Mouse (Mus musculus) cerebral cortex, adult 2 months (tissue): ENCODE results near the gene Crybg3.

Source experiments
- WGBS: fragments of 180-500 bp; shearing (Covaris S2); methylation state at CpG from one replicate; pipeline ENCODE4 v1.1.7; 2018; 5-methylcytosine and 5-hydroxymethylcytosine counted together

Crybg3 gene

DNA sequence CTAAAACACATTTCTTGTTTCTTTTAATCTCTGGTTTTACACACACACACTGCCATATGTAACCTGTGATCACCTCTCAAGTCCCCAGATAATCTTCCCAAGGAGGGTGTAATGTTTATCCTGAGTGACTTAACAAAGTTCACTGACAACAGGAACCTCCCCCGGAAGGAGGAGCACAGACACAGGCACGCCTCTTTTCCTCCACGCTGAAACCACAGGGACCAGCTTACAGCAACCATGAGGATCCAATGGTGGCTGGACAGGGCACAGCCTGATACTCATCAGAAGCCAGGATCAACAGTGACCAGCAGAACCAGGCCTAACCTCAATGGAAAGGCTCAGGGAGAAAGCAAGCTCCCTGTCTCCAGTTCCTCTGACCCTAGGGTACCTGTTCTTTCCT lies 68.2 kb downstream of the Crybg3 start:
- 61% methylated on average over 3 of the region's 3 CpGs for WGBS

DNA sequence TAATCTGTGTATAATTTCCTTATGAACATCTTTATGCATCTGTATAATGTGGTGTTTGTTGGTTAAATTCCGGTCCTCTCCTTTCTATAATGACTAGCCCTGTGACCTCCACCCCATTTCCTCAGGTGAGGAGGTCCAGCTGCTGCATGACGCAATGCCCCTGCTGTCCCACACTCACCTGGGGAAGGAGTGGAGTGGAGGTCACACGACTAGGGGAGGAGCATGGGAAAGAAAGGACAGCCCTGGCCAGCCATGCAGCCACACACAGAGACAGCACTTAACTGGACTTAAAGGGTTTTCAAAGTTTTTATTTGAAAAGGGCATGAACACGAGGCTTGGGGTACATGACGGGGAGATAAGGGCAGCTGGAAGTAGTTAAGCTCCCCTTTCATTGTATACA lies 69.5 kb downstream of the Crybg3 start:
- 90% methylated on average over 5 of the region's 5 CpGs for WGBS

DNA sequence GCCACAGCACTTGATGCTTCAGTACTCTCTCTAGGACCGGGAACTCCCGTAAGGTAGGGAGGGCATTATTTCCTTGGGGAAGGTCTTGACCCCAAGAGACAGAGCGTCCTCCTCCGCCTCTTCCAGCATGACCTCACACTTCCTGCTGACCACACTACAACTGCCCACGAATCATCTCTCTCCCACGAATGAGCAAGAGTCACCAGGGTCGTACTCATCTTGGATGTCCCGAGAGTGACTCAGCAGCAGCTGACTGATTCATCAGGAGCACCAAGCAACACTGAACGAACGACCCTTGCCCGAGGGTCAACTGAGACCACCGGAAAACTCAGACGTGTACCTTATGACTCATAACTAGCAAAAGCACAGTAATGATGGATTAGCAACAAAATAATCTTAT lies 71.2 kb downstream of the Crybg3 start:
- WGBS: 91% methylated on average over 13 of the region's 13 CpGs

DNA sequence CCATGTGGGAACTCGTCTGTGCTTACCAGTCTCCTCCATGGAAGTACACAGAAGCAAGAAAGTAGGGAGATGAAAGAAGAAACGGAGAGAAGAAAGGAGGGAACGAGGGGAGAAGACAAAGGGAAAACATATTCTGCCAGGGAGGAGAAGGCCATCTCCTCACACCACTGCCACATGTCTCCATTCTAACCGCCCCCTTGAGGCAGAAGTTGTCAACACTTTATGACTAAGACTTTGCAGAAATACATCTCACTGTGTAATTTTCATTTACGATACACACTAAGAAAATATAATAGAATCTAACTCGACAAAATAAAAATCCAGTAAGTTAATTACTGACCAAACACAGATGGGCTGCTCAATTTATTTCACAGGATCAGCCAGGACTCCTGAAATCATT lies 73.8 kb downstream of the Crybg3 start:
- WGBS: 69% methylated on average over 6 of the region's 6 CpGs

DNA sequence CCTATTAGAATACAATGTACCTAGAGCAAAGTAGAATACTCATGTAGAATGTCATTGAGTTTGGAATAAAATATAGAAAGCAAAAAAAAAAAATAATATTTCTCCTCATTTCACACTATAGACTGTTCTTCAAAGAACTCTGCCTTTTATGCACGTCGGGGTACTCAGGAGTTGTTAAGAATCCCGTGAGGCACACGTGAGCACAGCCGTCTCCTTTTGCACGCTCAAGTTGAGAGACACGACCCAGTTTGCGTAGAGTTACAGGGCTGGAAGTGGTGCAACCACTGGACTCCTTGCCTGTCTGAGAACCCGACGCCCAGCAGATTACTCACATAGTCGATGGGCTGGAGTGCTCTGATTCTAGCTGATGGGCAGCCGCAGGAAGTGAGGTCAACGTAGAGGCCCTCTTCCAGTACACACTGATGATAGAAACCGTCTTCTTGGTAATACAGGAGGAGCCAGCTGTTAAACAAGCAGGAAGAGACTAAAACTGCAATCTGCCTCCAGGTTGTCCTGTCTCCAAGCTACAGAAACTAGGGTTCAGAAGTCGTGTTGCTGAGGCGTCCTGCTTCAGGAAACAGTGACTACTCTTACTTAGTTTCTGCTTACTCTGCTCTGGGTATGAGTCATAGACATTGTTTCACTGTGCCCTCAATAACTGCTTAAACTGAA lies 78.9 kb downstream of the Crybg3 start:
- 90% methylated on average over 16 of the region's 16 CpGs for WGBS

DNA sequence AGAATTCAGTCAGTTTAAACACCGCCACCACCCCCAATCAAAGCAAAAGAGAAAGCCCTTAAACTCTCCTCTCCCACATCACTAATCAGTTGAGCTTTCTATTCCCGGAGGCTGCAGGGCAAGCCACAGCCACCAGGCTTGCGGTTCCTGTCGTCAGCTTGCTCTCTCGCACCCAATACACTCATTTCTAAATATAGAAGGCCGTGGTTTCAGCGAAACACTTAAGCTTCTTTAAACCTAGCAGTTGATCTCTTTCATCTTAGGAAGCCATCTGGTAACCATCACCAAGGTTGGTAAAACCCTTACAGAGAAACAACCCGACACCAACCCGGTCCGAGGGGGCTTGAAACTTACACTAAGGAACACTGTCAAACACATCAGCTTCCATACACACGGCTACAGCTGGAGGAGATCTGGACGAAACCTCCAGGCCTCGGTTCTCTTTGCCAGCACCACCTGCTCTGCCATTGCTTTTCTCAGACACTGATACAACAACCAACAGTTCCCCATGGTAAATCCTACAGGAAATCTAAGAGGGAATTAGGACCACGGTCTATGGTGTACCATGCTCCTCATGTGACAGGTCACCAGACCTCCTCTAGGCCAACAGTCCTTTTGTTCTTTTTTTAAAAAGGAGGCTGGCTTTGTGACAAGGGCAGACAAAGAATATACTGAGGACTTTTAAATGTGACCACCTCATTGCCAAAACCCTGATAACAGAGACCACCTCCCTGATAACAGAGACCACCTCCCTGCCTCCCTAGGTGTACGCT lies 83.1 kb downstream of the Crybg3 start:
- 67% methylated on average over 15 of the region's 15 CpGs for WGBS

DNA sequence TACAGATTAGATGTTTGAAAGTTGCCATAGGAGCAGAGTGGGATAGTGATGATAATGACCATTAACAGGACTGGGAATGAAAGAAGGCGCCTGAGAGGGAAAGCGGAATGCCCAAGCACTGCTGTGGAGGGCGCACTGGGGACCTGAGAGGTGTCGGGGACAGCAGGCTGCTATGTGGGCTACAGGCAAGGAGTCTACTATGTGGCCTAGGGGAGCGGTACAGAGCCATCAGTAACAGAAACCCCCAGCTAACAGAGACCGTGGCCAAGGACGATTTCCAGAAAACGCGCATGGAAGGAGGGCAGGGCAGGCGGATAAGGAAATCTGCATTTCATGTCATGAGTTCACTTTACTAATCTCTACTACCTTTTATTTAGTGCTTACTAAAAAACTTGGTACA lies 83.8 kb downstream of the Crybg3 start:
- 95% methylated on average over 10 of the region's 10 CpGs for WGBS

DNA sequence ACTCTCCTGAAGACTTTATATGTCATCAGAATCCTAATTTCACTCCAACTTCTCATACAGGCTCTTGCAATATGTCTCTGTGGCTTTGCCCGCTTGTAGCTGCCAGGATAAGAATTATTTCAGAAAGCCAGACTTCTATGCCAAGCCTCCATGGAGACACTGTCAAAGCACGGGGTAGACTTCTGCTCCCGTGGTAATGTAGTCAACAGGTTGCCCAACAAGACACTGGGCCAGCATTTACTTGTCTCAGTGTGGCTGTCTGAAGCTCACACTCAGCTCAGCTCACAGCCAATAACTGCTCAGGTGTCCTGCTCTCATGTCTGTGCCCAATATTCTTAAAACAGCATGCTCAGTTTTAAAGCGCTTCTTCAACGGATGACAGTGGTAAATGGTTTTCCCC lies 85.6 kb downstream of the Crybg3 start:
- WGBS: 62% methylated on average over 5 of the region's 5 CpGs

DNA sequence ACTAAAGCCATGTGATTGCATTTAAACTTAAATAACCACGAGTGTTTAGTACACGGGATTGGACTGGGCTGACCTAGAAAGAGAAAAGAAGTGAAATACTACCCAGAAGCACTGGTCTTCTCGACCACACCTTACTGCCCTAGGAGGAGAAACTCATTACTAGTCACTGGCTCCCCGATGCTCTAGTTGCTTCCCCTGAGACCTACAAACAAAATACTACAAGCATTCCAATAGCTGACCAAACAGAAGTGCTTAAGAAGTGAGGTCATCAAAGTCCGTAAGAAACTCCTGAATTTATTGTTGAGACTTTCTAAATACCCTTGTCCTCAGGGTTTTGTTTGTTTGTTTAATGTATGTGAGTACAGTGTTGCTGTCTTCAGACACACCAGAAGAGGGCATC lies 90.9 kb downstream of the Crybg3 start:
- 84% methylated on average over 5 of the region's 5 CpGs for WGBS

DNA sequence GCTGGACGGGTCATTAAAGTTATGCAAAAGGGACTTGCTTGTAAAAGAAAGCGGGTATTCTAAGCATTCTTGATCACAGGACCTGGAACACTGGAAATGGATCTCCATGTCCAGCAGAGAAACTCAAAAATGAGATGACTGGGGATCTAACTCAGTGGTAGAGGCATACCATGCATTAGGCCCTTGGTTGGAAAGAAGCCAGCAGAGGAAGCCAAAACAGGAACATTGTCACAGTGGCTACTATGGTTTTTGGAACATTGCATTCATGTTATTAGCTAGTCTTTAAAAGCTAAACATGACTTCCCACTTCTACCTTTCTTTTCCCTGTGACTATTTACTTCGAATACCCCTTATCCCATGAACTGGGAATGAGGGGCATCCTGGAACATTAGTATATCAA lies 101.6 kb downstream of the Crybg3 start:
- WGBS: 88% methylated on average over 3 of the region's 3 CpGs

DNA sequence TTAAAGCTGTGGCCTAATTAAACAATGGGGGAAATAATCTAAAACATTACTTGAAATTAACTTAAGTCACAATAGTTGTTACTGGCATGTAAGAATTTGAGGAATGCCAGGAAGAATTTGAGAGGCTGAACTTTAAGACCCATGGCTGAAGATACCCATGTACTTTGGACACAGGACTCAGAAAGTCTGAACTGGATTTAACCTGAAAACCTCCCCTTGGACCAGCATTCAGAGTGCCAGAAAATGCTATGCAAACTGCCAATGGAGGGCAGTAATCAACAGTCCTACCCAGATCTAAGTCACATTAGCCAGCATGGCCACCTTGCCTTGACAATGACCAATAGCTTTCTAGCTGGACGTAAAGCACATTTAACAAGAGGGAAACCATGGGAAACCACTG lies 102.8 kb downstream of the Crybg3 start:
- 100% methylated on average over 1 of the region's 1 CpGs for WGBS

DNA sequence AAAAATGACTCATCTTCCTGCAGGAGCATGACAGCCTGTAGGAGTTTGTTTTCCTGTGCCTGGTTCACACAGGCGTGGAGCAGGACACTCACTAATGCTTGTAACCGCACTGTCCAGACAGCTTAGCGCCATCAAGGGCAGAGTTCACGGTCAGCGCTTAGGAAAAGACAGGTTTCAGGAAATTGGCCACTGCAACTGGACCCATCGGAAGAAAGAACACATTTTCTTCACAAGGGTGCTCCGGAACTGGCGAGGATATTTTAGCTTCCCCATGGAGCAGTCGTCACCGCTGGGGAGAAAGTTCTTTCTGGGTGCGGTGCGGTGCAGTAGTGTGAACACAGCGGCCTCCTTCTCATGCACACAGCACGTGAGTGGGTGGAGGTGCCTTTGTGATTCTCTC lies 107.6 kb downstream of the Crybg3 start:
- 72% methylated on average over 14 of the region's 14 CpGs for WGBS

DNA sequence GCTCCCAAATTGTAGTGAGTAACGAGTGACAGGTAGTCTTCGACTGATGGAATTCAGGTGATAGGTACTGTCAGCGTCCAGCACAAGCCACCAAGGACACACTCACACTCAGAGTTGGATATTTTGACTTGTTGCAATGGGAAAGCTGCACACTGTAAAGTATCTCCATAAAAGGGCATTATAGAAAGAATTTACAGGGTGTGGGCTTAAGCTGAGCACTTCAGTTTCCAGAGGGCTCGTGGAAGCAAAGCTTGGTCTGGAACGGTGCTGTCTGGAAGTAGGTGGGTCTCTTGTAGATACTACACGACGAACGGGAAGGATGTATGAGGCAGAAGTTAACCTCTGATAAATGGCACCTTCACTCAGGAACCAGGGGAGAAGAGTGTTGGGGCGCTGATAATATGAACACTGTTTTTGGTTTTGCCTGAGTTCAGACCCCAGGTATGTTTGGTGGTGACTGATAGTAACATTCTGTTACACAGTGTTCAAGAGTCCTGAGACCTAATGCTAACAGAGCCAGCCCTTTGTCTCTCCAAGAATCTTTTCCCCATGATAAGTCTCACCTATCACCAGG lies 112.7 kb downstream of the Crybg3 start:
- 94% methylated on average over 9 of the region's 9 CpGs for WGBS

DNA sequence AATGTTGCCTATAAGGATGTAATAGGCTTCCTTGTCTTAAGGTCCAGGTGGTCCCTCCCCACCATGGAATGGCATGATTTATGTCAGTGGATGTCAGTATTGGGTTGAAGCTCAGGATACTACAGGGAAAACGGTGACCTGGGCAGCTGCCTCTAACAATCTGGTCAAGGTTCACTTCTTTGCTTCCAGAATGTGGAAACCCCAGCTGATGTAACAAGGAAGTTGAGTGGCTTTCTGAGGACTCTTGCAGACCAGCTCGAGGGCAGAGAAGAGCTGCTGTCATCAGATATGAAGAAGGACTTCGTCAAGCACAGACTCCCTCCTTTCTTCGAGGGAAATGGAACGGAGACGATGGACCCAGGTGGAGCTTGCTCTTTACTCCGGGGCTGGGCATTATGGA lies 113.5 kb downstream of the Crybg3 start:
- WGBS: 90% methylated on average over 7 of the region's 7 CpGs

DNA sequence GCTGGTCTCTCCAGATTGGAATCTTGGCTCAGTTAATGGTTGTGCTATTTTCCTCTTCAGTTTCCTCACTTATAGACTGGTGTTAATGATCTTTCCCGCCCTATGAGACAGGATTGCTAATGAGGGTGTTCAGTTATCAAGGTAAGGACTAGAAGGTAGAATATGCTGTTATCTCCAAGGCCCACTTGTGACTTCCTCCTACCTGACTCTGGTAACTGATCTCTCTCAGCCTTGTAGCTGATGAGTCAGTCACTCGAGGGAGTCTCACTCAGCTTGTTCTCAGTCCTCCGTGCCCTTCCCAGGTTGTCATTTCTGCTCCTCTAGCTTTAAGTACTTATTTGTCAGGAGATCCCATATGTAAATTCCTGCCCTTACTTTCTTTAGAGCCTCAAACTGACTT lies 122.8 kb downstream of the Crybg3 start:
- 81% methylated on average over 3 of the region's 3 CpGs for WGBS

DNA sequence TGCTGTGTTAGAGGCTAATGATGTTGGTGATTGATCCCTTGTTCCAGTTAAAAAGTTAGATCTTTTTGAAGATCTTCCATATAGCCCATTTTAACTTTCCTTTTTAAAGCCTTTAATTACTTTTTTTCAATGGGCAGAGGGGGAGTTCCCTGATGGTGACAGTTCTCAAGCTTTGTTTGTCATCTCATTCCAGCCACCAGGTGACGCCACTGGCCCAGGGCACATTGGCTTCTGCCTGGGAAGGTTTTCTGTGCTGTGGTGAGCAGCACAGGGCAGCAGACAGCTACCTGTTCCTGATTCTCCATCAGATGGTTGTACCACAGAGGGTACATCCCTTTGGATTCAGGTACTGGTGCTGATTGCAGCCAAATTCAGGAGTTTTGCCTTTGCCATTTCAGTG lies 126.0 kb downstream of the Crybg3 start:
- WGBS: 11% methylated on average over 1 of the region's 1 CpGs

DNA sequence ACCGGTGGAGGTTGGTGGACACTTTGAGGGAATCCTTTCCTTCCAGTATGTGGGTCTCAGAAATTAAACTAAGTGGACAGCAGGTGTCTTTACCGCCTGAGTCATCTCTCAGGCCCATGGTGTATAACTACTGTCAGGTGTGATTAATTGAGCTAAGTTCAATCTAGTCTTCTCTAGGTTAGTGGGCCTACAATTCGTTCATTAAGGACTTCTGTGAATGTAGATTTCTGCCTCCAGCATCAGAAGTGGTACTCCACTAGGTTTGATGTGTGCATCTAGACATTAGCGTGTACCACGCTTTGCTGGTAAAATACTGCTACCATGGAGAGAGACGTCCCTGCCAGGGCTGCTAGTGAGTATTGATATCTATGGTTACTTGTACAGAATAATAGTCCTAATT lies 128.2 kb downstream of the Crybg3 start:
- WGBS: 47% methylated on average over 6 of the region's 6 CpGs

DNA sequence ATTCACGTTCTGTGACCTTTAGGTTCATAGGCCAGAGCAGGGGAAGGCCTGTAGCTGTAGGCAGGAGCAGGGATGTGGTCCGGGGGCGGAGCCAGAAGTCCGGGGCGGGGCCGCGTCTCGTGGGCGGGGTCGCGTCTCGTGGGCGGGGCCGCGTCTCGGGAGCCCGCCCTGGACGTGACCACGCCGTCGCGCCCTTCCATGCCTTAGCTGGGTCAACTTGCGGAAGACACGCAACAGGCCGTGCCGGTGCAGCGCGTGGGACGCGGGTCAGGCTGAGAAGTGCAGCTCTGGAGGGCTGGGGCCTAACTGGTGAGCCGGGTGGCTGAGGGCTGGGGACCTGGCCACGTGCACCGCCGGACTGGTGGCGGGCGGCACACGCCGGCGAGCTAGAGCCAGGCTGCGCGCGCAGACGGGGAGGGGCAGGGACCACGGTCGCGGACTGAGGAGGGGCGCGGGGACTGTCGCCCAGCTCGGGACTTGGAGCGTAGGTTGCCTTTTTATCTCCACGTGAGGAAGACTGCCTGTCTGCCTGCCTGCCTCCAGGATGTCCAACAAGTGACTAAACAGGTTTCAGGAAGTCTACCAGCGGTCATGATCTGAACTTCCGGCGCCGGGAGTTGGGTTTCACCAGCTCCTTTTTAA lies 129.0 kb downstream of the Crybg3 start, which contains the start of gene Riox2:
TSS of gene Riox2 (plus strand) at position 139 of the 642 bp plus-strand sequence.
- WGBS: 1% methylated on average over 56 of the region's 56 CpGs

DNA sequence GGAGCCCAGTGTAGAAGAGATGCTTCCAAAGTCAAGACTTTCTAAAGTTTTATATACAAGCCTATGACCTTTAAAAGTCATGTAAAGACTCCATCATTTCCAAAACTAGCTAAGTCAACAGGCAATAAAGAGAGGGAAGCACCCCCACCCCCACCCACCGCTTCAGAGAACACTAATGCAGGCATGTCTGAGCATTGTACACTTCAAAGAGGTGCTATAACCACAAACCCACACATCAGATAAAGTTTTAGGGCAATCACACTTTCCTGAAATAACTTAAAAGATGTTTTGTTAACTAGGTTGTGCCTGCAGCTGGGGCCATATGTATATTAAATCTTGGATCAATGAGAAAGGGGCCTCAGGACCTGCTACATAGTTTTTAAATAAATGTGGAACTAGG lies 130.9 kb downstream of the Crybg3 start:
- WGBS: 98% methylated on average over 1 of the region's 1 CpGs

DNA sequence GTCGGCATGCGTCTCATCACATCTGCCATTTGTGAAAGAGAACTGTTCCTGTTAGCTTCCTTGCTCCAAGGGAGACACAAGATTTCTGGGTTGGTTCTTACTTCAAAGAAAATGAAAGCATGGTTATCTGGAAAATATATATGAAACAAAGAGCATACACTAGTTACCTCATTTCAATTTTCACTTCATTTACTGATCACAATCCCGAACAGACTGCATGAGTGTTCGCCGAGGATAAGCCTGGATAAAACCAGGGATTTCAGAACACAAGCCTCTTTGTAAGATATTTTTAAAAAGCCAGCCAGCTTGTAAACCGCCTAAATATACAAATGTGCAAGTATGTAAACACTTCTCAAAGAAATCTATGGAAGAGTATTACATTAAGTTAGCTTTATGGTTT lies 136.8 kb downstream of the Crybg3 start:
- 75% methylated on average over 6 of the region's 6 CpGs for WGBS

DNA sequence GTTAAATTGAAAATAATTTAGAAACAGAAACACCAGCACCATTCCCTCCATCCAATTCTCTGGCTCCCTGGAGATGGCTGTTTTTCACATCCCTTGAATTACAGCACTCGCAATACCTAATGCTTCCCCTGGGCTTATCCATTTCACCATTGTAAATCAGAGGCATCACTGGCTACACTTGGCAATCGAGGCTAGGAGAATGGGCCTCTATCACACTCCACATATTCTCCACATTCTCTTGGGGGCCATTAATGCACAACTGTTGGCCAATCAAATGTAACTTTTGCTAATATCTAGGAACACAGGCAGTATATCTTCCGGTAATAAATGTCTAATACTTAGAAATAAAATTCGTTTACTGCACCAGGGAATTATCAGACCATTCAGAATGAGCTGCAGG lies 137.2 kb downstream of the Crybg3 start:
- 85% methylated on average over 4 of the region's 4 CpGs for WGBS

DNA sequence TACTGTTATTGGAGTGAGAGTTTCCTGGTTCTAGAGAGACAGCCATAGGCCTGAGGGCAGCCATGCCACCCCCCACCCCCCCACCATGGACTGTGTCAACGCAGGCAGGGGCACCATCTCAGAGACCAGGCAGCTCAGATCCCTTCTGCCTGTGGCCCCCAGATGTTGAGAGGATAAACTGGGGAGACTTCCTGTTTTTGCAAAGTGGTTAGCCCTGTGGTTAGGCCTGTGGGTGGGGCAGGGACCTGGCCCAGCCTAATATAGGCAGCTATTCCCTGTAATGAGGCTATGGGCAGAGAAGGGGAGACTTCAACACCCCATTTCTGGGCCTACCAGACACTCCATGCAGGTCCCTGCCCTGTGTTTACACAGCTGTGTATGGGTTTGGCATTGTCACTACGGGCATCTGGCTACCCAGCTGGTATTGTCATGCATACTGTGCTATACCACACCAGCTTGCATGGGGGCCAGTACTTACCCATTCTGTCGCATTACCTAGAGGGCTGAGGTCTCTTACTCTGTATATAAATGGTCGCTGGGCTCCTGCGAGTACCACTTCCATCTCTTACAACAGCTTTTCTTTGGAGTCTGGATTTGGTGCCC lies 141.4 kb downstream of the Crybg3 start:
- WGBS: 79% methylated on average over 5 of the region's 5 CpGs
